Comparison of ENCODE assay signal across 8 mouse cellular contexts in genomic region chr2:34965293-34965692, GRCm38 (mm10). TPM values are rescaled to one million over a fixed set of nuclear protein-coding genes. Genes with fewer than 3 reads are reported as not detected.
DNase-seq lines count a peak whose midpoint lies in the region; ATAC-seq lines count a peak whose summit lies in the region.

No protein-coding gene starts in this region.

- no peak overlapping the region for H3K27ac ChIP-seq in intestine, embryonic 14.5 days (ENCODE audit: low read depth)

- H3K9me3 ChIP-seq in intestine, embryonic 14.5 days (ENCODE audit: control insufficient read depth, low read length) = no peaks in the 10 kb centered on the region

- DNase-seq in adrenal gland, postnatal 36 days = peak; percentile 32 to 59
- DNase-seq in adrenal gland, adult 8-10 months = no peak
- peak; percentile 66 for DNase-seq in T-cell, adult 2 months (ENCODE audit: low spot score)
- peak; percentile 79 for DNase-seq in intestine, embryonic 14.5 days (ENCODE audit: low spot score)
- DNase-seq in lung, postnatal 25 days (ENCODE audit: low spot score) = peak; percentile 43
- peak; percentile 79 to 87 for DNase-seq in thymus, postnatal 10 days (ENCODE audit: low spot score in 2 of 2)
- DNase-seq in ovary, adult 18-20 months (ENCODE audit: low spot score) = no peak

- peaks cover 18% of the 10 kb centered on the region for H3K4me1 ChIP-seq in intestine, embryonic 14.5 days (replicated peaks; ENCODE audit: control insufficient read depth, insufficient read depth, low read length)

- no peak for ATAC-seq in intestine, embryonic 14.5 days (replicated peaks; ENCODE audit: low FRiP score, low TSS enrichment, low read depth)
- no peak for ATAC-seq in cerebellum, adult (ENCODE audit: insufficient number of reproducible peaks, low FRiP score, low TSS enrichment)

- WGBS in intestine, embryonic 14.5 days = 36% methylated on average over 7 of the region's 9 CpGs

- H3K27me3 ChIP-seq in intestine, embryonic 14.5 days (replicated peaks; ENCODE audit: control insufficient read depth, insufficient read depth, low read length) = no peaks in the 10 kb centered on the region

- H3K4me3 ChIP-seq in intestine, embryonic 14.5 days (ENCODE audit: low read depth, low read length) = no peak overlapping the region

- no peak overlapping the region for H3K9ac ChIP-seq in intestine, embryonic 14.5 days (ENCODE audit: low read length)

- H3K4me2 ChIP-seq in intestine, embryonic 14.5 days (ENCODE audit: low read length) = no peak overlapping the region

- no peaks in the 10 kb centered on the region for H3K36me3 ChIP-seq in intestine, embryonic 14.5 days (ENCODE audit: control insufficient read depth, insufficient read depth, low read length)

RNA-seq across cellular contexts. Expression of gene Traf1, which starts 3.7 kb away (rescaled TPM):
- total RNA-seq in adrenal gland, postnatal 36 days (2021) = 1 to 10 TPM; 1.3 to 2.2 TPM
- 1 to 10 TPM; 2.2 to 5.8 (median 3.3) TPM for total RNA-seq in adrenal gland, adult 8-10 months (2022)
- polyA plus RNA-seq in intestine, embryonic 14.5 days (2014; fragmentation: Nextera tagmentation; extraction: Ambion mirVana) = 1.7 and 2.4 TPM in 2 replicates

RNA-seq across cellular contexts. Expression of gene Phf19, which starts 51.5 kb away (rescaled TPM):
- 1 to 10 TPM; 2.2 to 2.4 TPM for total RNA-seq in adrenal gland, postnatal 36 days (2021)
- 1 to 10 TPM; 2.4 to 4.5 (median 3.6) TPM for total RNA-seq in adrenal gland, adult 8-10 months (2022)
- 7.8 and 8.3 TPM in 2 replicates for polyA plus RNA-seq in intestine, embryonic 14.5 days (2014; fragmentation: Nextera tagmentation; extraction: Ambion mirVana)

Comparison
In these comparisons a context has a peak if more than half of its experiments do, and no peak if none do; other contexts are left out.
1. DNase-seq: peak in adrenal gland, postnatal 36 days (2 of 2), T-cell, adult 2 months (single experiment), intestine, embryonic 14.5 days (single experiment), lung, postnatal 25 days (single experiment) and thymus, postnatal 10 days (2 of 2); none in adrenal gland, adult 8-10 months (single experiment) and ovary, adult 18-20 months (single experiment).